Mouse (Mus musculus): ENCODE measurements at regions not wholly inside any gene's neighbourhood (a gene's known extent, or its start where the extent isn't known, plus 50 kb on each side); places are given as distances from the start of the nearest gene placed in this dataset.

GRCm38 (mm10) chr17:68164666-68165065 lies 108.9 kb upstream of the L3mbtl4 start:
- ATAC-seq (ENCODE audit: insufficient number of reproducible peaks, insufficient read depth, low FRiP score, low TSS enrichment, low read depth), result no peak
- Histone ChIP-seq H3K4me1 (replicated peaks) (peaks cover 22% of the 10 kb centered on the region), H3K36me3 (no peaks in the 10 kb centered on the region), H3K4me3 (replicated peaks) (no peak overlapping the region), H3K27me3 (no peaks in the 10 kb centered on the region), H3K9ac (replicated peaks) (no peak overlapping the region), H3K4me2 (no peak overlapping the region), H3K27ac (0 out of 2 replicates have a peak overlapping the region, but pooled peaks have one; percentile 26), H3K9me3 (no peaks in the 10 kb centered on the region)
- 86% methylated on average over 2 of the region's 2 CpGs for WGBS

- no peak for ATAC-seq (ENCODE audit: insufficient number of reproducible peaks, insufficient read depth, low FRiP score, low TSS enrichment, low read depth)
- Histone ChIP-seq H3K27me3 (no peaks in the 10 kb centered on the region), H3K36me3 (no peaks in the 10 kb centered on the region), H3K4me1 (replicated peaks) (peaks cover 22% of the 10 kb centered on the region), H3K9ac (replicated peaks) (no peak overlapping the region), H3K9me3 (no peaks in the 10 kb centered on the region), H3K27ac (peak overlapping the region; percentile 65), H3K4me3 (replicated peaks) (no peak overlapping the region), H3K4me2 (0 out of 2 replicates have a peak overlapping the region, but pooled peaks have one; percentile 2)
- WGBS, result 51% methylated on average over 15 of the region's 15 CpGs
These were observed 108.3 kb upstream of the L3mbtl4 start for GRCm38 (mm10) chr17:68165171-68165825.

GRCm38 (mm10) chr17:68166397-68166796 lies 107.2 kb upstream of the L3mbtl4 start:
- no peak overlapping the region for H3K4me2 ChIP-seq
- H3K4me1 ChIP-seq (replicated peaks), result peaks cover 22% of the 10 kb centered on the region
- H3K4me3 ChIP-seq (replicated peaks), result no peak overlapping the region
- no peaks in the 10 kb centered on the region for H3K36me3 ChIP-seq
- ATAC-seq (ENCODE audit: insufficient number of reproducible peaks, insufficient read depth, low FRiP score, low TSS enrichment, low read depth), result no peak
- H3K27me3 ChIP-seq, result no peaks in the 10 kb centered on the region
- WGBS, result 73% methylated on average over 4 of the region's 4 CpGs
- H3K9ac ChIP-seq (replicated peaks), result no peak overlapping the region
- no peaks in the 10 kb centered on the region for H3K9me3 ChIP-seq
- no peak overlapping the region for H3K27ac ChIP-seq

- no peaks in the 10 kb centered on the region for H3K4me1 ChIP-seq (replicated peaks)
- 88% methylated on average over 7 of the region's 7 CpGs for WGBS
- no peak overlapping the region for H3K27ac ChIP-seq
- H3K4me3 ChIP-seq (replicated peaks), result no peak overlapping the region
- no peak overlapping the region for H3K9ac ChIP-seq (replicated peaks)
- no peaks in the 10 kb centered on the region for H3K9me3 ChIP-seq
- H3K4me2 ChIP-seq, result no peak overlapping the region
- no peaks in the 10 kb centered on the region for H3K36me3 ChIP-seq
- ATAC-seq (ENCODE audit: insufficient number of reproducible peaks, insufficient read depth, low FRiP score, low TSS enrichment, low read depth), result no peak
- H3K27me3 ChIP-seq, result no peaks in the 10 kb centered on the region
These were observed 100.8 kb upstream of the L3mbtl4 start for GRCm38 (mm10) chr17:68172838-68173237.

- H3K36me3 ChIP-seq, result no peaks in the 10 kb centered on the region
- H3K9ac ChIP-seq (replicated peaks), result no peak overlapping the region
- 53% methylated on average over 9 of the region's 9 CpGs for WGBS
- no peak overlapping the region for H3K4me2 ChIP-seq
- no peaks in the 10 kb centered on the region for H3K27me3 ChIP-seq
- ATAC-seq (ENCODE audit: insufficient number of reproducible peaks, insufficient read depth, low FRiP score, low TSS enrichment, low read depth), result no peak
- H3K4me3 ChIP-seq (replicated peaks), result no peak overlapping the region
- H3K9me3 ChIP-seq, result no peaks in the 10 kb centered on the region
- no peaks in the 10 kb centered on the region for H3K4me1 ChIP-seq (replicated peaks)
- H3K27ac ChIP-seq, result no peak overlapping the region
These were observed 96.9 kb upstream of the L3mbtl4 start for GRCm38 (mm10) chr17:68176611-68177165.

- Histone ChIP-seq H3K9ac (replicated peaks) (no peak overlapping the region), H3K4me1 (replicated peaks) (no peaks in the 10 kb centered on the region), H3K27ac (no peak overlapping the region), H3K9me3 (no peaks in the 10 kb centered on the region), H3K27me3 (no peaks in the 10 kb centered on the region), H3K36me3 (no peaks in the 10 kb centered on the region), H3K4me3 (replicated peaks) (no peak overlapping the region), H3K4me2 (no peak overlapping the region)
- no peak for ATAC-seq (ENCODE audit: insufficient number of reproducible peaks, insufficient read depth, low FRiP score, low TSS enrichment, low read depth)
- WGBS, result 21% methylated on average over 2 of the region's 2 CpGs
These were observed 95.8 kb upstream of the L3mbtl4 start for GRCm38 (mm10) chr17:68177835-68178234.

- H3K9me3 ChIP-seq, result peaks cover 5% of the 10 kb centered on the region; the same call in 1 of the 2 replicates
- H3K27ac ChIP-seq, result no peak overlapping the region
- H3K4me1 ChIP-seq (replicated peaks), result 0 out of 2 replicates have a peak, but pooled peaks cover 2% of the 10 kb centered on the region
- no peak for ATAC-seq (ENCODE audit: insufficient number of reproducible peaks, insufficient read depth, low FRiP score, low TSS enrichment, low read depth)
- no peaks in the 10 kb centered on the region for H3K36me3 ChIP-seq
- H3K4me3 ChIP-seq (replicated peaks), result no peak overlapping the region
- H3K4me2 ChIP-seq, result no peak overlapping the region
- no peak overlapping the region for H3K9ac ChIP-seq (replicated peaks)
- no peaks in the 10 kb centered on the region for H3K27me3 ChIP-seq
- 62% methylated on average over 2 of the region's 2 CpGs for WGBS
These were observed 88.2 kb upstream of the L3mbtl4 start for GRCm38 (mm10) chr17:68185385-68185784.

GRCm38 (mm10) chr17:68189888-68190287 lies 83.7 kb upstream of the L3mbtl4 start:
- no peaks in the 10 kb centered on the region for H3K36me3 ChIP-seq
- no peaks in the 10 kb centered on the region for H3K27me3 ChIP-seq
- H3K9me3 ChIP-seq, result 0 out of 2 replicates have a peak, but pooled peaks cover 5% of the 10 kb centered on the region
- 0 out of 2 replicates have a peak, but pooled peaks cover 2% of the 10 kb centered on the region for H3K4me1 ChIP-seq (replicated peaks)
- no peak overlapping the region for H3K4me2 ChIP-seq
- no peak overlapping the region for H3K4me3 ChIP-seq (replicated peaks)
- WGBS, result 92% methylated on average over 4 of the region's 4 CpGs
- no peak for ATAC-seq (ENCODE audit: insufficient number of reproducible peaks, insufficient read depth, low FRiP score, low TSS enrichment, low read depth)
- no peak overlapping the region for H3K27ac ChIP-seq
- no peak overlapping the region for H3K9ac ChIP-seq (replicated peaks)

- ATAC-seq (ENCODE audit: insufficient number of reproducible peaks, insufficient read depth, low FRiP score, low TSS enrichment, low read depth), result no peak
- no peaks in the 10 kb centered on the region for H3K36me3 ChIP-seq
- no peak overlapping the region for H3K4me2 ChIP-seq
- H3K9ac ChIP-seq (replicated peaks), result no peak overlapping the region
- H3K4me1 ChIP-seq (replicated peaks), result peaks cover 3% of the 10 kb centered on the region; the same call in 1 of the 2 replicates
- H3K27me3 ChIP-seq, result no peaks in the 10 kb centered on the region
- H3K27ac ChIP-seq, result no peak overlapping the region
- WGBS, result 92% methylated on average over 4 of the region's 4 CpGs
- H3K4me3 ChIP-seq (replicated peaks), result no peak overlapping the region
- no peaks in the 10 kb centered on the region for H3K9me3 ChIP-seq
These were observed 68.1 kb upstream of the L3mbtl4 start for GRCm38 (mm10) chr17:68205545-68205944.

- H3K9me3 ChIP-seq, result no peaks in the 10 kb centered on the region
- H3K27ac ChIP-seq, result no peak overlapping the region
- no peak for ATAC-seq (ENCODE audit: insufficient number of reproducible peaks, insufficient read depth, low FRiP score, low TSS enrichment, low read depth)
- H3K4me3 ChIP-seq (replicated peaks), result no peak overlapping the region
- H3K36me3 ChIP-seq, result no peaks in the 10 kb centered on the region
- H3K4me2 ChIP-seq, result no peak overlapping the region
- H3K9ac ChIP-seq (replicated peaks), result no peak overlapping the region
- H3K4me1 ChIP-seq (replicated peaks), result peaks cover 18% of the 10 kb centered on the region
- WGBS, result 0% methylated on average over 2 of the region's 2 CpGs
- H3K27me3 ChIP-seq, result no peaks in the 10 kb centered on the region
These were observed 64.8 kb upstream of the L3mbtl4 start for GRCm38 (mm10) chr17:68208837-68209236.

GRCm38 (mm10) chr17:68210313-68211254 lies 63.0 kb upstream of the L3mbtl4 start:
- Histone ChIP-seq H3K36me3 (no peaks in the 10 kb centered on the region), H3K4me2 (peak overlapping the region; percentile 41), H3K4me3 (replicated peaks) (0 out of 2 replicates have a peak overlapping the region, but pooled peaks have one; percentile 19), H3K27me3 (no peaks in the 10 kb centered on the region), H3K4me1 (replicated peaks) (peaks cover 18% of the 10 kb centered on the region), H3K9me3 (no peaks in the 10 kb centered on the region), H3K27ac (0 out of 2 replicates have a peak overlapping the region, but pooled peaks have one; percentile 29), H3K9ac (replicated peaks) (no peak overlapping the region)
- ATAC-seq (ENCODE audit: insufficient number of reproducible peaks, insufficient read depth, low FRiP score, low TSS enrichment, low read depth), result peak; percentile 81
- 10% methylated on average over 14 of the region's 14 CpGs for WGBS

Data from limb, embryonic 12.5 days (tissue).